Mouse (Mus musculus): ENCODE data around the gene Serpinb9c. TPM values are rescaled to one million over a fixed set of nuclear protein-coding genes. Genes with fewer than 3 reads are reported as not detected.
"Not testable (repeated sequence)": the region's sequence is repeated elsewhere in the genome, so short reads cannot be mapped to it uniquely, and the experiment has no call there.

Serpinb9c gene
- polyA plus RNA-seq (2015; fragmentation: Nextera tagmentation; extraction: Ambion mirVana): not detected in 2 replicates

DNA sequence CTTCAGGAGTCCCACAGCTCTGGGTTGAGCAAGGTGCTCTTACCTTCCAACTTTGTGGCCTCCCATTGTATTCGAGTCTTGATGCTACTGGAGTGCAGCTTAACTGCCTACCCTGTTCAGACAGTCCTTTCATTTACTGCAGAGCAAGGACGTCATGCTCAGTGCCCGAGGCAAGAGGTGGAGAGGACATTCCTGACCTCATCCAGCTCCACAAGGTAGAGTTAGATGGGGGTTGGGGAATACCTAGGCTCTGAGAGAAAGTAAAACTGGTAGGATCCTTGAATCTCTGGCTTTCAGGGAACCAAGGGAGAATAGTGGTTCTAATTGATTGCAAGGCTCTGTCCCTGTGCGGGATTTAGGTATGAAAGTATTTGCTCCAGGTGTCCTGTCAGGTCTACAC, at the start of gene Serpinb9c:
Gene Serpinb9c, minus strand, starts transcription at position 101 of the 400 bp plus-strand sequence.
- Histone ChIP-seq H3K9ac (no peak within 1 kb of the TSS), H3K27ac (replicated peaks) (no peak within 1 kb of the TSS), H3K4me2 (no peak within 1 kb of the TSS), H3K9me3 (no peaks in the 10 kb centered on the region), H3K36me3 (no peaks in the 10 kb centered on the region), H3K27me3 (replicated peaks) (no peaks in the 10 kb centered on the region), H3K4me3 (no peak within 1 kb of the TSS), H3K4me1 (no peaks in the 10 kb centered on the region)
- ATAC-seq (ENCODE audit: extremely low read depth, insufficient number of reproducible peaks, low FRiP score, low TSS enrichment): no peak
- WGBS: 59% methylated on average over 4 of the region's 4 CpGs

DNA sequence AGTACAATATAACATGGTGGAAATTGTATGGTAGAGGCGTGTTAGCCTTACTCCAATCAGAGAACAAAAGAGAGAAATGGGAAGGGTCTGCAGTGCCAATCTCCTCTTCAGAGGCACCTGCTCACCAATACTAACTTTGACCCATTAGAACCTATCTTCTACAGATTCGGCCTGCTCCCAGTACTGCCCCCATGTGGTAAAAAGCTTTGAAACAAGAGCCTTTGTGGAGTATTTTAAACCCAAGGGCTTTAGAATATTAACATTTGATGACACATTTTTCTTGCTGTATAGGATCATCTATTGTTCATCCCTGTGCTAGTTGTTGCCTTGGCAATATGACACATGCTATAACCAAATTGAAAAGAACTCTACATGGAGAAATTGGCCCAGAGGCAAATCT, 40.2 kb upstream of the Serpinb9c start:
- no peak overlapping the region for H3K4me3 ChIP-seq
- 42% methylated on average over 2 of the region's 2 CpGs for WGBS
- H3K9ac ChIP-seq: no peak overlapping the region
- H3K4me2 ChIP-seq: no peak overlapping the region
- H3K9me3 ChIP-seq: no peaks in the 10 kb centered on the region
- no peak overlapping the region for H3K27ac ChIP-seq (replicated peaks)
- no peaks in the 10 kb centered on the region for H3K27me3 ChIP-seq (replicated peaks)
- H3K36me3 ChIP-seq: no peaks in the 10 kb centered on the region
- ATAC-seq (ENCODE audit: extremely low read depth, insufficient number of reproducible peaks, low FRiP score, low TSS enrichment): no peak
- no peaks in the 10 kb centered on the region for H3K4me1 ChIP-seq

GRCm38 (mm10) chr13:33192659-33193058, 33.1 kb upstream of the Serpinb9c start, which contains the start of gene Serpinb9d:
TSS of gene Serpinb9d (plus strand) at chr13:33192959.
- WGBS: 74% methylated on average over 5 of the region's 5 CpGs

DNA sequence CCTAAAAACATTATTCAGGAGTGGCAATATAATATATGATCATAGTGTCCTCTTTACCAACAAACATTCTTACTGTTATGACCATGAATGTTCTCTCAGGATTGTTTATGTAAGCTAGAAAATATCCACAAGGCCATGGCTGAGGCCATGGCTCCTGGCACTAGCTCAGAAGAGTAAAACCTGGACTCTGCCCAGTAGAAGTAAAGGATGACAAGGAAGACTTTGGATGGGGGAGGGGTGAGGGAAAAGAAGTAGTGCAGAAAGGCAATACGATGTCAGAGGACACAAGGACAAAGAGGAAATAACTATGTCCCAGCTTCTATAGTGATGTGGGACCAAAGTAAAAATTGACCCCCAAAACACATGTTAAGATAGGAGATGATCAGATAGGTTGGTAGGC, 30.9 kb upstream of the Serpinb9c start:
- 67% methylated on average over 1 of the region's 1 CpGs for WGBS
- H3K4me3 ChIP-seq; H3K4me2 ChIP-seq; H3K27ac ChIP-seq (replicated peaks); H3K4me1 ChIP-seq; H3K27me3 ChIP-seq (replicated peaks); H3K36me3 ChIP-seq; H3K9me3 ChIP-seq; ATAC-seq (ENCODE audit: extremely low read depth, insufficient number of reproducible peaks, low FRiP score, low TSS enrichment); H3K9ac ChIP-seq: not testable (repeated sequence)

More at GRCm38 (mm10) chr13:33192659-33193058, 33.1 kb upstream of the Serpinb9c start, which contains the start of gene Serpinb9d:
- H3K9ac ChIP-seq: no peak within 1 kb of the TSS
- no peaks in the 10 kb centered on the region for H3K9me3 ChIP-seq
- no peaks in the 10 kb centered on the region for H3K27me3 ChIP-seq (replicated peaks)
- H3K36me3 ChIP-seq: no peaks in the 10 kb centered on the region
- H3K4me3 ChIP-seq: no peak within 1 kb of the TSS
- no peak for ATAC-seq (ENCODE audit: extremely low read depth, insufficient number of reproducible peaks, low FRiP score, low TSS enrichment)
- H3K4me1 ChIP-seq: no peaks in the 10 kb centered on the region
- no peak within 1 kb of the TSS for H3K27ac ChIP-seq (replicated peaks)
- no peak within 1 kb of the TSS for H3K4me2 ChIP-seq

DNA sequence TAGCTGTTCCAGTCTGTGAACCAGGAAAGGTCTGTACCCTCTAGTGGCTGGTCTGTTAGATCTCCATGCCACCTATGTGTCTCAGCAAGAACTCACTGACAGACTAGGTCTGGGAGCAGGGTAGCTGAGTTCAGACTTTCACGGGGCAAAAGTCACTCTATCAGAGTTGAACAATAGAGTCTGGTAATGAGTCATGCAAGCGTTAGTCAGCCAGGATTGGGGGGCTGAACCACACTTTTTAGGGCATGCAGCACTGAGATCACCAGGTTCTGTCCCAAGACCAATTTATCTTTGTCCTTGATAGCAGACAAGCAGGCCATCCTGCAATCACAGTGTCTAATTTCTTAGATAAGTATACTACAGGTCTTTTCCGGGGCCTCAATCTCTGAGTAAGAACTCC, 18.1 kb downstream of the Serpinb9c start:
- no peak for ATAC-seq (ENCODE audit: extremely low read depth, insufficient number of reproducible peaks, low FRiP score, low TSS enrichment)
- 35% methylated on average over 3 of the region's 3 CpGs for WGBS
- Histone ChIP-seq H3K4me1 (no peaks in the 10 kb centered on the region), H3K27me3 (replicated peaks) (no peaks in the 10 kb centered on the region), H3K9me3 (no peaks in the 10 kb centered on the region), H3K27ac (replicated peaks) (no peak overlapping the region), H3K4me3 (no peak overlapping the region), H3K36me3 (no peaks in the 10 kb centered on the region), H3K4me2 (no peak overlapping the region), H3K9ac (no peak overlapping the region)

GRCm38 (mm10) chr13:33137717-33138116, 21.8 kb downstream of the Serpinb9c start:
- WGBS: 82% methylated on average over 2 of the region's 2 CpGs
- H3K9me3 ChIP-seq: no peaks in the 10 kb centered on the region
- H3K36me3 ChIP-seq: no peaks in the 10 kb centered on the region
- H3K4me2 ChIP-seq: no peak overlapping the region
- no peak overlapping the region for H3K4me3 ChIP-seq
- H3K27ac ChIP-seq (replicated peaks): no peak overlapping the region
- ATAC-seq (ENCODE audit: extremely low read depth, insufficient number of reproducible peaks, low FRiP score, low TSS enrichment): no peak
- H3K9ac ChIP-seq: no peak overlapping the region
- H3K27me3 ChIP-seq (replicated peaks): no peaks in the 10 kb centered on the region
- no peaks in the 10 kb centered on the region for H3K4me1 ChIP-seq

DNA sequence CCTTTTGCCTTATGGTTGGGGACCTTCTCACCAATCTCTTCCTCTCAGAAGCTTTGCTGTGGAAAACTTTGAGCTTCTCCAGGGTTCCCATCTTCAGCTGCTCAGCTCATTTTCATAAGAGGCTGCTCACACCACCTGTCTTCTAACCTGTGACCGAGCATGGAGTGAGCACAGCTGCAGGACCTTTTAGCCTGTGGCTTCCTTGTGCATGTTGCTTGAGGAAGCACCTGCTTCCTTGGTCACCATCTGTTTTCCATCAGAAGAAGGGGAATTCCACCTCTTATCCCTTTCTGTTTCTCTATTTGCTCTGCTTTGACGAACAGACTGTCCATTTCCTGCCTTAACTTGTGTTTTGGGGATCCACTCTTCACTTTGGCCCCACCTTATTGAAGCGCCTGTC, 46.5 kb downstream of the Serpinb9c start:
- ATAC-seq (ENCODE audit: extremely low read depth, insufficient number of reproducible peaks, low FRiP score, low TSS enrichment): no peak
- H3K4me3 ChIP-seq: no peak overlapping the region
- no peaks in the 10 kb centered on the region for H3K36me3 ChIP-seq
- H3K9me3 ChIP-seq: no peaks in the 10 kb centered on the region
- H3K4me2 ChIP-seq: no peak overlapping the region
- no peak overlapping the region for H3K9ac ChIP-seq
- WGBS: 53% methylated on average over 3 of the region's 3 CpGs
- H3K27me3 ChIP-seq (replicated peaks): no peaks in the 10 kb centered on the region
- H3K4me1 ChIP-seq: no peaks in the 10 kb centered on the region
- no peak overlapping the region for H3K27ac ChIP-seq (replicated peaks)

- ATAC-seq (ENCODE audit: extremely low read depth, insufficient number of reproducible peaks, low FRiP score, low TSS enrichment): no peak
- no peaks in the 10 kb centered on the region for H3K9me3 ChIP-seq
- H3K9ac ChIP-seq: no peak overlapping the region
- H3K27ac ChIP-seq (replicated peaks): no peak overlapping the region
- H3K27me3 ChIP-seq (replicated peaks): no peaks in the 10 kb centered on the region
- H3K36me3 ChIP-seq: no peaks in the 10 kb centered on the region
- no peak overlapping the region for H3K4me2 ChIP-seq
- no peaks in the 10 kb centered on the region for H3K4me1 ChIP-seq
- H3K4me3 ChIP-seq: no peak overlapping the region
Measured at GRCm38 (mm10) chr13:33105626-33106025, 53.9 kb downstream of the Serpinb9c start.

Other genes with a start within 250 kb of the Serpinb9c start
- 18.0 and 22.7 TPM in 2 replicates for gene Serpinb6b, start 194.5 kb downstream of the Serpinb9c start, polyA plus RNA-seq (2015; fragmentation: Nextera tagmentation; extraction: Ambion mirVana)
- 7.8 and 8.2 TPM in 2 replicates for gene Serpinb9, start 156.5 kb downstream of the Serpinb9c start, polyA plus RNA-seq (2015; fragmentation: Nextera tagmentation; extraction: Ambion mirVana)
- 0.65 and 0.78 TPM in 2 replicates for gene Serpinb9b, start 132.3 kb downstream of the Serpinb9c start, polyA plus RNA-seq (2015; fragmentation: Nextera tagmentation; extraction: Ambion mirVana)
- gene Serpinb1b, start 81.2 kb downstream of the Serpinb9c start, polyA plus RNA-seq (2015; fragmentation: Nextera tagmentation; extraction: Ambion mirVana): not detected in 2 replicates
- gene Serpinb9d, start 33.2 kb upstream of the Serpinb9c start, polyA plus RNA-seq (2015; fragmentation: Nextera tagmentation; extraction: Ambion mirVana): not detected in 2 replicates
- gene Serpinb9e, start 89.9 kb upstream of the Serpinb9c start, polyA plus RNA-seq (2015; fragmentation: Nextera tagmentation; extraction: Ambion mirVana): not detected in 2 replicates
- not detected in 2 replicates for gene Serpinb9f, start 164.3 kb upstream of the Serpinb9c start, polyA plus RNA-seq (2015; fragmentation: Nextera tagmentation; extraction: Ambion mirVana)
- not detected in 2 replicates for gene Gm11397, start 236.0 kb upstream of the Serpinb9c start, polyA plus RNA-seq (2015; fragmentation: Nextera tagmentation; extraction: Ambion mirVana)